Mouse (Mus musculus) ES-Bruce4 (cell line): ENCODE results near the gene Vps33b.

ENCODE experiments used
- CTCF ChIP-seq: IDR thresholded peaks from one replicate; pipeline ENCODE4 v1.8.1; 2011; ENCODE audit warnings: low read depth, low read length
- POLR2A ChIP-seq: IDR thresholded peaks from one replicate; pipeline ENCODE4 v1.8.1; 2011; ENCODE audit warnings: low read length; ENCODE audit not compliant: insufficient read depth

DNA sequence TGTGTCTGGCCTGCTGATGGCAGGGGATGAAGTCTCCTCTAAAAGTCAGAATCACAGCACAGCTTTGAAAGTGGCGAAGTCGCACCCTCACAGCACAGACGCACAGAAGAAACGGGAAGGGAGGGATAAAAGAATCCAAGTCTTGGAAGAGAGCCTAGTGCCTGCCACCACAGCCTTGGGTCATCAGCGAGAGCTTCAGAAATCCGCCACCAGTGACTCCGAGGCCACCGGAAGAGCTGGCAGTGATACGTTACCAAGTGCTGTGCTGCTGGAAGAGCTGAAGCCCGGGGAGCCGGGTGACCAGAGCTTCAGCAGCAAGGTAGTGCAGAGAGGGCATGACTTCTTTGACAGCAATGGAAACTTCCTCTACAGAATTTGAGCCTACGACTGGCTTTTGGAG is 4.8 kb upstream of the Vps33b start:
- TF ChIP-seq POLR2A: no peak
- no peak for TF ChIP-seq CTCF
